Mouse (Mus musculus): Measurements from ENCODE around the gene Cdc42bpb. TPM values are rescaled to one million over a fixed set of nuclear protein-coding genes. Genes with fewer than 3 reads are reported as not detected.

Gene Cdc42bpb
- polyA plus RNA-seq, 1 experiment: 48.1 TPM

GRCm38 (mm10) chr12:111263650-111264049 lies 113.9 kb downstream of the Cdc42bpb start:
- Histone ChIP-seq H3K36me3 (ENCODE audit: control insufficient read depth, insufficient read depth) (peaks cover 31% of the 10 kb centered on the region), H3ac (ENCODE audit: control insufficient read depth, insufficient read length, low read depth) (no peak overlapping the region), H3K79me2 (ENCODE audit: control insufficient read depth, insufficient read depth) (no peaks in the 10 kb centered on the region), H3K27me3 (ENCODE audit: control insufficient read depth, insufficient read depth, insufficient read length) (no peaks in the 10 kb centered on the region), H3K4me3 (ENCODE audit: insufficient read depth, poor library complexity, severe bottlenecking) (no peak overlapping the region), H3K79me3 (ENCODE audit: low read depth) (no peaks in the 10 kb centered on the region)
- no peak for TF ChIP-seq FOSL1 (IDR thresholded peaks at IDR 0.05; ENCODE audit: insufficient read depth, low read length, poor library complexity, severe bottlenecking)
- no peak for TF ChIP-seq MAX (IDR thresholded peaks at IDR 0.05)
- TF ChIP-seq CTCF (IDR thresholded peaks at IDR 0.05; ENCODE audit: control insufficient read depth, insufficient read depth, insufficient read length): no peak
- no peak for TF ChIP-seq MYOG (IDR thresholded peaks at IDR 0.05; ENCODE audit: control insufficient read depth, extremely low read depth, insufficient read length)
- no peak for TF ChIP-seq MYOD1 (IDR thresholded peaks at IDR 0.05; ENCODE audit: control insufficient read depth, insufficient read length, low read depth)
- no peak for TF ChIP-seq USF1 (IDR thresholded peaks at IDR 0.05; ENCODE audit: low read depth)
- TF ChIP-seq CEBPB (IDR thresholded peaks at IDR 0.05; ENCODE audit: low read depth): no peak

GRCm38 (mm10) chr12:111251227-111251626 lies 126.3 kb downstream of the Cdc42bpb start:
- no peaks in the 10 kb centered on the region for H3K27me3 ChIP-seq (ENCODE audit: control insufficient read depth, insufficient read depth, insufficient read length)
- H3ac ChIP-seq (ENCODE audit: control insufficient read depth, insufficient read length, low read depth): no peak overlapping the region
- H3K79me2 ChIP-seq (ENCODE audit: control insufficient read depth, insufficient read depth): no peaks in the 10 kb centered on the region
- H3K36me3 ChIP-seq (ENCODE audit: control insufficient read depth, insufficient read depth): peaks cover 43% of the 10 kb centered on the region
- H3K79me3 ChIP-seq (ENCODE audit: low read depth): no peaks in the 10 kb centered on the region
- TF ChIP-seq CEBPB (IDR thresholded peaks at IDR 0.05; ENCODE audit: low read depth): no peak
- no peak for TF ChIP-seq MYOG (IDR thresholded peaks at IDR 0.05; ENCODE audit: control insufficient read depth, extremely low read depth, insufficient read length)
- no peak overlapping the region for H3K4me3 ChIP-seq (ENCODE audit: insufficient read depth, poor library complexity, severe bottlenecking)

- TF ChIP-seq CTCF (IDR thresholded peaks at IDR 0.05; ENCODE audit: control insufficient read depth, insufficient read depth, insufficient read length): no peak
- TF ChIP-seq FOSL1 (IDR thresholded peaks at IDR 0.05; ENCODE audit: insufficient read depth, low read length, poor library complexity, severe bottlenecking): no peak
- no peak for TF ChIP-seq MYOG (IDR thresholded peaks at IDR 0.05; ENCODE audit: control insufficient read depth, extremely low read depth, insufficient read length)
- TF ChIP-seq MAX (IDR thresholded peaks at IDR 0.05): no peak
- no peak for TF ChIP-seq USF1 (IDR thresholded peaks at IDR 0.05; ENCODE audit: low read depth)
- no peak for TF ChIP-seq CEBPB (IDR thresholded peaks at IDR 0.05; ENCODE audit: low read depth)
- TF ChIP-seq MYOD1 (IDR thresholded peaks at IDR 0.05; ENCODE audit: control insufficient read depth, insufficient read length, low read depth): no peak
- Histone ChIP-seq H3K79me2 (ENCODE audit: control insufficient read depth, insufficient read depth) (no peaks in the 10 kb centered on the region), H3K79me3 (ENCODE audit: low read depth) (no peaks in the 10 kb centered on the region), H3K27me3 (ENCODE audit: control insufficient read depth, insufficient read depth, insufficient read length) (no peaks in the 10 kb centered on the region), H3K4me3 (ENCODE audit: insufficient read depth, poor library complexity, severe bottlenecking) (no peak overlapping the region), H3ac (ENCODE audit: control insufficient read depth, insufficient read length, low read depth) (no peak overlapping the region), H3K36me3 (ENCODE audit: control insufficient read depth, insufficient read depth) (peaks cover 50% of the 10 kb centered on the region)
These were observed 127.4 kb downstream of the Cdc42bpb start for GRCm38 (mm10) chr12:111250116-111250515.

- TF ChIP-seq USF1 (IDR thresholded peaks at IDR 0.05; ENCODE audit: low read depth) (no peak), MYOG (IDR thresholded peaks at IDR 0.05; ENCODE audit: control insufficient read depth, extremely low read depth, insufficient read length) (no peak), CTCF (IDR thresholded peaks at IDR 0.05; ENCODE audit: control insufficient read depth, insufficient read depth, insufficient read length) (no peak), MYOD1 (IDR thresholded peaks at IDR 0.05; ENCODE audit: control insufficient read depth, insufficient read length, low read depth) (no peak), MAX (IDR thresholded peaks at IDR 0.05) (no peak), FOSL1 (IDR thresholded peaks at IDR 0.05; ENCODE audit: insufficient read depth, low read length, poor library complexity, severe bottlenecking) (no peak), CEBPB (IDR thresholded peaks at IDR 0.05; ENCODE audit: low read depth) (no peak)
- no peak overlapping the region for H3ac ChIP-seq (ENCODE audit: control insufficient read depth, insufficient read length, low read depth)
- no peaks in the 10 kb centered on the region for H3K79me3 ChIP-seq (ENCODE audit: low read depth)
- peaks cover 47% of the 10 kb centered on the region for H3K36me3 ChIP-seq (ENCODE audit: control insufficient read depth, insufficient read depth)
- H3K4me3 ChIP-seq (ENCODE audit: insufficient read depth, poor library complexity, severe bottlenecking): no peak overlapping the region
- no peaks in the 10 kb centered on the region for H3K79me2 ChIP-seq (ENCODE audit: control insufficient read depth, insufficient read depth)
- no peaks in the 10 kb centered on the region for H3K27me3 ChIP-seq (ENCODE audit: control insufficient read depth, insufficient read depth, insufficient read length)
These were observed 128.4 kb downstream of the Cdc42bpb start for GRCm38 (mm10) chr12:111249095-111249494.

- no peaks in the 10 kb centered on the region for H3K79me2 ChIP-seq (ENCODE audit: control insufficient read depth, insufficient read depth)
- no peak for TF ChIP-seq CEBPB (IDR thresholded peaks at IDR 0.05; ENCODE audit: low read depth)
- TF ChIP-seq MAX (IDR thresholded peaks at IDR 0.05): no peak
- no peak for TF ChIP-seq MYOD1 (IDR thresholded peaks at IDR 0.05; ENCODE audit: control insufficient read depth, insufficient read length, low read depth)
- no peak for TF ChIP-seq USF1 (IDR thresholded peaks at IDR 0.05; ENCODE audit: low read depth)
- TF ChIP-seq CTCF (IDR thresholded peaks at IDR 0.05; ENCODE audit: control insufficient read depth, insufficient read depth, insufficient read length): no peak
- TF ChIP-seq FOSL1 (IDR thresholded peaks at IDR 0.05; ENCODE audit: insufficient read depth, low read length, poor library complexity, severe bottlenecking): no peak
- no peak for TF ChIP-seq MYOG (IDR thresholded peaks at IDR 0.05; ENCODE audit: control insufficient read depth, extremely low read depth, insufficient read length)
- no peak overlapping the region for H3ac ChIP-seq (ENCODE audit: control insufficient read depth, insufficient read length, low read depth)
- H3K79me3 ChIP-seq (ENCODE audit: low read depth): no peaks in the 10 kb centered on the region
- no peaks in the 10 kb centered on the region for H3K27me3 ChIP-seq (ENCODE audit: control insufficient read depth, insufficient read depth, insufficient read length)
- H3K36me3 ChIP-seq (ENCODE audit: control insufficient read depth, insufficient read depth): peaks cover 41% of the 10 kb centered on the region
- no peak overlapping the region for H3K4me3 ChIP-seq (ENCODE audit: insufficient read depth, poor library complexity, severe bottlenecking)
These were observed 130.6 kb downstream of the Cdc42bpb start for GRCm38 (mm10) chr12:111246808-111247464.

- no peak overlapping the region for H3ac ChIP-seq (ENCODE audit: control insufficient read depth, insufficient read length, low read depth)
- H3K79me2 ChIP-seq (ENCODE audit: control insufficient read depth, insufficient read depth): no peaks in the 10 kb centered on the region
- no peaks in the 10 kb centered on the region for H3K27me3 ChIP-seq (ENCODE audit: control insufficient read depth, insufficient read depth, insufficient read length)
- TF ChIP-seq MYOG (IDR thresholded peaks at IDR 0.05; ENCODE audit: control insufficient read depth, extremely low read depth, insufficient read length) (no peak), USF1 (IDR thresholded peaks at IDR 0.05; ENCODE audit: low read depth) (no peak), MAX (IDR thresholded peaks at IDR 0.05) (no peak)
- no peak overlapping the region for H3K4me3 ChIP-seq (ENCODE audit: insufficient read depth, poor library complexity, severe bottlenecking)
- peaks cover 37% of the 10 kb centered on the region for H3K36me3 ChIP-seq (ENCODE audit: control insufficient read depth, insufficient read depth)
- no peaks in the 10 kb centered on the region for H3K79me3 ChIP-seq (ENCODE audit: low read depth)
These were observed 132.4 kb downstream of the Cdc42bpb start for GRCm38 (mm10) chr12:111245070-111245469.

Measured in C2C12 (cell line).